Mouse (Mus musculus): ENCODE data around the gene Cct4.

DNA sequence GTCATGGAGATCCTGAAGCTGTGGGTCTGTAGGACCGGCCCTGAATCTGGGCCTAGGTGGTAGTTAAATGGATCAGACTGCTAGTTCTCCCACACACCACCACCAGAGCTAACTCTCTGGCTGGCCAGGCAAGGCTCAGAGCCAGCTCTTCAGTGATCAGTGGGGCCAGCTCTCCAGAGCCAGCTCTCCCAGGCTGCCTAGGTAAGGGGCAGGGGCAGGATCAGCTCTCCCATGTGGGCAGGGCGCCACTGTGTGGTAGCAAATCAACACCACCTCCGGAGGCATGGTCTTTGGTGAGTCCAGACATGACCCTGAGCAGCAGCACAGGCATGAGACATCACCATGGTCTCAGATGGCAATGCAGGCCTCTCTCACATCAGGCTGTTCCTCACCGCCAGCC lies 33.5 kb upstream of the Cct4 start:
- TF ChIP-seq KAT2A (IDR thresholded peaks at IDR 0.05; ENCODE audit: insufficient replicate concordance, low read length) = no peak
- TF ChIP-seq CTCF (conservative IDR thresholded peaks at IDR 0.05 in 1 of 2, IDR thresholded peaks at IDR 0.05 in 1 of 2; ENCODE audit: low read depth in 2 of 2, low read length in 2 of 2) = peak; percentile 43 to 97
- TF ChIP-seq POLR2A (IDR thresholded peaks at IDR 0.05; ENCODE audit: low read depth, low read length) = no peak
- no peak for TF ChIP-seq RCOR1 (conservative IDR thresholded peaks at IDR 0.05; ENCODE audit: low read depth, low read length)
- no peak for TF ChIP-seq TCF12 (IDR thresholded peaks at IDR 0.05; ENCODE audit: low read depth, low read length)
- TF ChIP-seq USF2 (conservative IDR thresholded peaks at IDR 0.05; ENCODE audit: low read depth, low read length) = no peak
